Mouse (Mus musculus) embryo, embryonic 10.5 days (tissue): ENCODE measurements at regions not wholly inside any gene's neighbourhood (a gene's known extent, or its start where the extent isn't known, plus 50 kb on each side); places are given as distances from the start of the nearest gene placed in this dataset.
A peak's percentile ranks its signal among the peaks of the same experiment; 100 is the strongest.
"Not testable (repeated sequence)": the region's sequence is repeated elsewhere in the genome, so short reads cannot be mapped to it uniquely, and the experiment has no call there.

Source experiments
- DNase-seq: peaks from one replicate; pipeline ENCODE4 v3.0.0-alpha.2; 2015; ENCODE audit warnings: low spot score

GRCm38 (mm10) chr5:78075203-78075602 is 667.4 kb upstream of the Igfbp7 start:
- no peak for DNase-seq

DNA sequence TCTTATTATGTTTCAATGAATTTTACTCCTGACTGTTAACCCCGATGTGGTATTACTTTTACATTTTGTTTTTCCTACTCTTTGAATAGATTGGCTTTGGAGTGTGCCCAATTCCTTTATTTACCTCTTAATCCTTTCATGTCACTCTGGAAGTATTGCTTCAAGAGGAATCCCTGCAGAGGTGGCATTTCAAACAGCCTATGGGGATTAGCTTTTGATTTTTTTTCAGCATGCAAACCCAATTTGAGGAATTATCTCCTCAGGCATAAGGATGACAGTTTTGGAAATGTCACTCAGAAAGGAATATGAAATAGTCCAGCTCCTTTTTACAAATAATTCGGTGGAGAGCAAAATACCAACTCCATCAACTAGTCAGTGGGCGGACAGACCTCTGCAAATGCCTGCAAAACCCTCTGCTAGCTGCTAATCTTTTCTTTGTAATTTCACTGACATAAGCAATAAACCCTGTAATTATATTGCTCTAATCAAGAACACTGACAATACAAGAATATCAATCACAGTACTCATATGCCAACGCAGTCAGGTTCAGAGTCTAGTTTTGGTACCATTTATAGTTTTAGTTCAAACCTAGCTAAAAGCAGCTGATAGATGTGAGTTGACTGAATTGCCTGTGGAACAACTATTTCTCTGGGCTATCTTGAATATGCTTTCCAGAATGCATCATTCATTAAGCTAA is 624.9 kb upstream of the Igfbp7 start:
- no peak for DNase-seq

DNA sequence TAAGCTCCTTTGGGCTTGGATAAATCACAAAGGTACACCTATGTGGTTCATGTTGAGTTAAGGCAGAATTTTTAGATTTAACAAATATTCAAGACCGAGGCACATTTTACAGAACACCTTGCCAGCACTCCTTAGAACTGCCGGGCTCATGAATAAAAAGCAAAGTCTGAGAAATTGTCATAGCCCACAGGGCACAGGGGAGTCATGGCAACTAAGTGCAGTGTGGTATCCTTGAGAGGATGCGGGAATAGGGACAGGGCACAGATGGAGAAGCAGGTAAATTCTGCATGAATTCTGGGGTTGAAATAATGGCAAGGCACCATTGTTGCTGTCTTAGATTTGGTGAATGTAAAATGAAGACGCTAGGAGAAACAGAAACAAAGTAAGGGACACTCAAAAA is 609.7 kb upstream of the Igfbp7 start:
- no peak for DNase-seq

DNA sequence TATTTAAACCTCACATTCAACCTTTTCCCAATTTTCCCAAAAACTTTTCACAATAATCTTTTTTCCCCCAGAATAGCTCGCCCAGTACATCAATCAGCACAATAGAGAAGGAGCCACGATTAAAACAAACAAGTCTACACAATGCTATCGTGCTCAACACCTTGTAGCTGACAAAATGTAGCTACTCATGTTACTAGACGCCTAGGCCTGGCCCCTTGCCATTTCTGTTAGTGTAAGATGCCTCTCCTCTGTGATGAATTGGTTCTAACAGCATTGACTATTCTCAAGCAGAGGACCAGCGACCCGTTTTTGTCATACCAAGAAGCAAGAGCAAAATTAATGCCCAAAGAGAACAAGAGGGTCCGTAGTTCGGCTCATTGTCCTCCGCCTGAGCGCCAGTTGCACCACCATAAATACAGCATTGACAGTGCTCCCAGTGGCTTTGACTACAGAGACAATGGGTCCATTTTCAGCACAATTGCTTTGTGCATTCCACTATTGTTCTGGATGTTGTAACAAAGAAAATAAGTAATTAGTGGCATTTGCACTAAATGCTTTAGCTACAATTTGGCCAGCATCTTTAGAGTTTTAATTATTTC is 578.7 kb upstream of the Igfbp7 start:
- peak; percentile 47 for DNase-seq

DNA sequence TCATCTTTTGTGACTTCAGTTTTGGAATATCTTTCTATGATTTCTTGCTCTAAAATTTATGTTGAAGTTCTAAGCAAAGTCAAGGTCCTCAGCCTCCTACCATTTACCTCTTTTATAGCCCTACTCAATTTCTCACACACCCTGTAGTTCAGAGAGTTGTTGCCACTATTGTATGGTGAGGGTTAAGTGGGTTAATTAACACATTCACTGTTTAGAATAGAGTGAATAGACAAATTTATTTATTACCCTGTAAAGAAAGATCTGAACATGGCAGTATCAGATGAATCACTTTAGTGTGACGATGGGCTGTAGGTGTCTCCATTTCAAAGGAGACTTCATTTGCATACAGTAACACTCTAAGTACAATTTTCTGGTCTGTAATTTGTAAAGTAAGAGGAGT is 577.4 kb upstream of the Igfbp7 start:
- no peak for DNase-seq

DNA sequence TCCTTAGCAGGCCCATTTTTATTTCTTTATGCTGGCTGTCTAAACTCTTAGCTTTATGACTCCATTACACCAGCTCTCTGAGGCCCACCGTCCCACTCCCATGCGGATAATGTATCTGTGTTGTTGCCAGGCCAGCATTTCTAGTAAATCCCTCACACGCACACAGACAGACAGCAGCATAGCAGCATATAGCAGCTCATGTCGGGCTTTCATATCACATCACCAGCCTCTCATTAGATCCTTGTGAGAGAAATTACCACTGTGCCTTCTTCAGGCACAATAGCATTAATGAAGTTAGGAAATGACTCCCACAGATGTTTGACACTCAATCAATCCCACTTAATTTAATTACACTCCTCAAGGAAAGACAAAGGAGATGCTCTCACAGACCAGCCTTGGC is 532.2 kb upstream of the Igfbp7 start:
- DNase-seq: not testable (repeated sequence)

- DNase-seq: no peak
These were observed 524.0 kb upstream of the Igfbp7 start for GRCm38 (mm10) chr5:77931874-77932273.

DNA sequence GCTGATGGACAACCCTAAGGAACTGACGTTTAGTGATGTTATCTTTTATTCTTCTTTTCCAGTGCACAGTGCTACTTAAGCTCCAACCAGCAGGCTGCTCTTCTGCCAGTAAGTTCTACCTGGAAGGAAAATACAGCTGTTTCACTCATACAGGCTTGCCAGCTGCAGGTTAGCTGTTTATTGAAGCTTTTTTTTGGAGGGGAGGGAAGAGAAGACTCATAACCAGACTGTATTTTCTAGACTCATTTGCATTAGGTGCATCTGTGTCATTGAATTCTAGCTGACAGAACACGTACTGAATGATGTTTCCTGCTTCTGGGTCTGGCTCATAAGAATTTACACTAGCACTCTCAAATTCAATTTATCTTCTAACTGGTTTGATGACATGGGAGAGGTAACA is 513.3 kb upstream of the Igfbp7 start:
- DNase-seq: no peak

DNA sequence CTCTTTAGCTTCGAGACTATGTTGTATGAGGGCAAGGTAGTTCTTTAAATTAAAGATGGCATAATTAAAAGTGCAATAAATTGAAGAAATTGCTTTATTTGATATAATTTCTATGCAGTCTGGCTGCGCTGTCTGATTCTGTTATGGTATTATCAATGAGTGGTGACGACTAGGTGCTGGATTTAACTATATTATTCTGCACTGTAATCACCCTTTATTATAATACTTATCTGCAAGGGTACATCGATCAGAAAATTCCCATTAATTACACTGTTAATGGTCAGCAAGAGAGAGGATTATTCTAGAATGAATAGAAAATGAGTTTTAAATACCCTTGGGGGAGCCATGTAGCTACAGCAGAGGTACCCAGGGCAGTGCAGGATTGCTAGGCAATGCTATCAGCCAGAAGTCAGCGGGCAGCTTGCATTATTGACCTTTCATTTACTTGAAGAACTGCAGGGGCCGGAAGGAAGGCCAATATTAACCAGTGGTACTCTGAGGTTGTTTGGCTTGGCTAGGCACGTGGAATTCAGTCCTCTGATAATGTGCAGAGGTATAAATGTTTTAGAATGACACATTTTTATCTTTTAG is 509.3 kb upstream of the Igfbp7 start:
- peak; percentile 2 for DNase-seq

DNA sequence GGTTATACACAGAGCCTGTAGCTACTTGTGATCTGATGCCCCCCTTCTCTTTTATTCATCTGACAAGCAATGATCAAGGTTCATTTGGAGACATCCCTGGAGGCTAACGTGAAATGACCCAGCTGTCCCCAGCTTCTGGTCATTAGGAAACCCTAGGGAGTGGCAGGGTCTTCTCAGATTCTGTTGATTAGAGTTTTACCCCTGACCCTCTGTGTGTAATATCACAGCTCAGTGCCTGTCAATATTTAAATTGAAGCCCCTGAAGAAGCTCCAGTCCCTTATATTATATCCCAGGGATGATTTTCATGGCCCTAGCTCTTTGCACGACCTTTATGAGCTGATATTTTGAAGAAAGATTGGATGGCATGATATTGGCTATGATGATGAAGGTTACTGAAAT is 508.5 kb upstream of the Igfbp7 start:
- DNase-seq: peak; percentile 4

DNA sequence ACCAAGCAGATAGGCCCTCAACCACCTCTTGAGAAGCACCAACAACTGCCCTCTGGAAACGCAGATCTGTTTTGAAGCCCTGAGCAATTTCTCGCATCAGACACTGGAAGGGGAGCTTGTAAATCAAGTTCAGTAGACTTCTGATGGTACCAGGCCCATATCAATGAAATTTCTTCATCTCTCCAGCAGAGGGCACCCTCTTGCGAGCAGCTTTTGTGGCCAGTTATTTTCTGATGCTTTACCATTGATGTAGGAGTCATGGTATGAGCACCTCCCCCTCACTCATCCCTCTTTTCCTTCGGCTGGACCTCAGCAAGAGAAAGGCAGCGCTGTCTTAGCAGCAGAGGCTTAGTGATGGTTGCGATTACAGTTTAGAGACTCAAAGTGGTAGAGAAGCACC is 501.4 kb upstream of the Igfbp7 start:
- DNase-seq: peak; percentile 58

- DNase-seq: not testable (repeated sequence)
These were observed 484.2 kb upstream of the Igfbp7 start for GRCm38 (mm10) chr5:77892024-77892423.

- DNase-seq: no peak
These were observed 480.7 kb upstream of the Igfbp7 start for GRCm38 (mm10) chr5:77888534-77888933.

DNA sequence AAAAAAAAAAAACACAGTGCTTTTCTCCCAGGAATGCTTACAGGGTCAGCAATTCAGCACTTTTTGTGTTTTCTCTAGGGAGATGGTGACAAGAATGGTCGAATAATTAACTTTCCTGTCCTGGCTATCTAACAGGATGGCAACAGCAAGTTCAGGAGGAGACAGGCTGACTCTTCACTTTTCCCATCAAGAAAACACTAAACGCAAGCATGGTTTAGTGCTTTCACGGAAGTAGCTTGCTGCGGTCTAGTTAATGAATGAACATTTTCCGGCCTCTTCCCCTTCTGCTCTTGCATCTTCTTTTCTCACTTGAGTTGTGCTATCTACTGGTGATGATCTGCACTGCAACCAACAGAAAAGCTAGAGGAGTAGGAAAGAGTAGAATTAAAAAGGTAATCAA is 463.6 kb upstream of the Igfbp7 start:
- no peak for DNase-seq

- DNase-seq: no peak
These were observed 457.5 kb upstream of the Igfbp7 start for GRCm38 (mm10) chr5:77865342-77865741.

GRCm38 (mm10) chr5:77855191-77855590 is 447.4 kb upstream of the Igfbp7 start:
- no peak for DNase-seq

- DNase-seq: no peak
These were observed 446.4 kb upstream of the Igfbp7 start for GRCm38 (mm10) chr5:77853999-77854784.

DNA sequence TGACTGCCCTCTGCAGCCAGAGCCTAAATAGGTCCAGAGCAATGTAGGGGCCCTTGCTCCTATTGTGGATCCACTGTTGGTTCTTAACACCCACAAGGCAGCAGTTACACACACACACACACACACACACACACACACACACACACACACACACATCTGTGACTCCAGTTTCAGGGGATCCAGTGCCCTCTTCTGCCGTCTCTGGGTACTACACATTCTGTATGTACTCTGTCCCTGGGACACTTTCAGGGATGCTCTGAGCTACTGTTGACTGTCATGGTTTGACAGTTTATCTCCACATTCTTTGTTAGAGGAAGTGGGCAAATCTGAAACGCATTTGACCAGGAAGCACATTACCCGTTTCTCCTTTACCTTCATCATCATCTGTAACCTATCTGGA is 443.8 kb upstream of the Igfbp7 start:
- DNase-seq: no peak

- no peak for DNase-seq
These were observed 430.6 kb upstream of the Igfbp7 start for GRCm38 (mm10) chr5:77838186-77839097.

GRCm38 (mm10) chr5:77827971-77828370 is 420.1 kb upstream of the Igfbp7 start:
- no peak for DNase-seq

- DNase-seq: no peak
These were observed 418.2 kb upstream of the Igfbp7 start for GRCm38 (mm10) chr5:77826063-77826462.
